7 mouse cellular contexts compared by ENCODE assay signal in genomic region chr6:38551062-38551988, GRCm38 (mm10). TPM values are rescaled to one million over a fixed set of nuclear protein-coding genes. Genes with fewer than 3 reads are reported as not detected.
DNase-seq lines count a peak whose midpoint lies in the region; ATAC-seq lines count a peak whose summit lies in the region.

Gene Luc7l2, plus strand, starts transcription at chr6:38551334.

- no peaks in the 10 kb centered on the region for H3K36me3 ChIP-seq in embryonic facial prominence, embryonic 12.5 days
- H3K36me3 ChIP-seq in limb, embryonic 11.5 days (ENCODE audit: control insufficient read depth, insufficient read depth, low read length): no peaks in the 10 kb centered on the region; the same call in 1 of the 2 replicates
- H3K36me3 ChIP-seq in midbrain, embryonic 14.5 days (ENCODE audit: control insufficient read depth, insufficient read depth, low read length): no peaks in the 10 kb centered on the region

- H3K4me2 ChIP-seq in embryonic facial prominence, embryonic 12.5 days (replicated peaks): peak within 1 kb of the TSS; percentile 66
- peak within 1 kb of the TSS; percentile 61 for H3K4me2 ChIP-seq in limb, embryonic 11.5 days (ENCODE audit: low read depth, severe bottlenecking)
- H3K4me2 ChIP-seq in midbrain, embryonic 14.5 days (ENCODE audit: low read length): peak within 1 kb of the TSS; percentile 80

- H3K9me3 ChIP-seq in embryonic facial prominence, embryonic 12.5 days: no peaks in the 10 kb centered on the region
- no peaks in the 10 kb centered on the region for H3K9me3 ChIP-seq in limb, embryonic 11.5 days (ENCODE audit: control insufficient read depth, low read length)
- H3K9me3 ChIP-seq in midbrain, embryonic 14.5 days (ENCODE audit: control insufficient read depth, low read length): no peaks in the 10 kb centered on the region

- H3K4me1 ChIP-seq in embryonic facial prominence, embryonic 12.5 days: 0 out of 2 replicates have a peak, but pooled peaks cover 2% of the 10 kb centered on the region
- H3K4me1 ChIP-seq in limb, embryonic 11.5 days (ENCODE audit: control insufficient read depth, insufficient read depth, low read length): no peaks in the 10 kb centered on the region
- peaks cover 7% of the 10 kb centered on the region; the same call in 1 of the 2 replicates for H3K4me1 ChIP-seq in midbrain, embryonic 14.5 days (ENCODE audit: control insufficient read depth, insufficient read depth, low read length)

- H3K4me3 ChIP-seq in embryonic facial prominence, embryonic 12.5 days: peak within 1 kb of the TSS; percentile 70
- H3K4me3 ChIP-seq in limb, embryonic 11.5 days (ENCODE audit: low read depth, low read length): peak within 1 kb of the TSS; percentile 70
- peak within 1 kb of the TSS; percentile 69 for H3K4me3 ChIP-seq in midbrain, embryonic 14.5 days (replicated peaks; ENCODE audit: low read depth, low read length)

- ATAC-seq in embryonic facial prominence, embryonic 12.5 days (ENCODE audit: insufficient number of reproducible peaks, insufficient read depth, low FRiP score, low TSS enrichment): peak; percentile 77
- ATAC-seq in limb, embryonic 11.5 days (ENCODE audit: insufficient number of reproducible peaks, low FRiP score, low TSS enrichment, low read depth): peak; percentile 89
- ATAC-seq in midbrain, embryonic 14.5 days (ENCODE audit: low FRiP score, low TSS enrichment): peak; percentile 94

- under 1% methylated on average over 76 of the region's 98 CpGs for WGBS in embryonic facial prominence, embryonic 12.5 days
- under 1% methylated on average over 87 of the region's 98 CpGs for WGBS in limb, embryonic 11.5 days
- WGBS in midbrain, embryonic 14.5 days: under 1% methylated on average over 91 of the region's 98 CpGs

- no peaks in the 10 kb centered on the region for H3K27me3 ChIP-seq in embryonic facial prominence, embryonic 12.5 days
- H3K27me3 ChIP-seq in limb, embryonic 11.5 days (ENCODE audit: control insufficient read depth, insufficient read depth, low read length): no peaks in the 10 kb centered on the region
- H3K27me3 ChIP-seq in midbrain, embryonic 14.5 days (ENCODE audit: control insufficient read depth, insufficient read depth, low read length): no peaks in the 10 kb centered on the region

- DNase-seq in adrenal gland, postnatal 25 days: peak; percentile 96
- DNase-seq in heart, adult 11 months: peak; percentile 100
- peak; percentile 93 for DNase-seq in kidney, adult 18-20 months
- DNase-seq in limb, embryonic 11.5 days (ENCODE audit: low spot score): peak; percentile 98
- peak; percentile 99 for DNase-seq in midbrain, embryonic 14.5 days
- peak; percentile 90 to 94 for DNase-seq in spleen, adult 18-20 months

- peak within 1 kb of the TSS; percentile 93 for H3K9ac ChIP-seq in embryonic facial prominence, embryonic 12.5 days
- peak within 1 kb of the TSS; percentile 91 for H3K9ac ChIP-seq in limb, embryonic 11.5 days (ENCODE audit: low read length)
- peak within 1 kb of the TSS; percentile 91 for H3K9ac ChIP-seq in midbrain, embryonic 14.5 days (replicated peaks; ENCODE audit: low read length)

- H3K27ac ChIP-seq in embryonic facial prominence, embryonic 12.5 days: peak within 1 kb of the TSS; percentile 99
- H3K27ac ChIP-seq in limb, embryonic 11.5 days (replicated peaks; ENCODE audit: low read depth, low read length): peak within 1 kb of the TSS; percentile 97
- H3K27ac ChIP-seq in midbrain, embryonic 14.5 days (replicated peaks; ENCODE audit: low read depth, low read length): peak within 1 kb of the TSS; percentile 99

RNA-seq across cellular contexts. Expression of gene Luc7l2, which starts in this region (rescaled TPM):
- total RNA-seq in adrenal gland, postnatal 25 days (2021): 213 and 228 TPM in 2 replicates
- 57.0 and 62.0 TPM in 2 replicates for polyA plus RNA-seq in embryonic facial prominence, embryonic 12.5 days (2016; fragmentation: Nextera tagmentation; extraction: Ambion mirVana)
- polyA plus RNA-seq in limb, embryonic 11.5 days (2014; fragmentation: Nextera tagmentation; extraction: Ambion mirVana): 42.7 and 43.7 TPM in 2 replicates
- polyA plus RNA-seq in midbrain, embryonic 14.5 days (2014; fragmentation: Nextera tagmentation; extraction: Ambion mirVana): 48.3 and 54.9 TPM in 2 replicates

Comparison
In these comparisons a context has a peak if more than half of its experiments do, and no peak if none do; other contexts are left out.
1. Peak in every context shown above with its lines: DNase-seq, ATAC-seq, H3K4me3 ChIP-seq and H3K27ac ChIP-seq.